Mouse (Mus musculus): ENCODE results near the gene Hmgcs2. TPM values are rescaled to one million over a fixed set of nuclear protein-coding genes. Genes with fewer than 3 reads are reported as not detected.
A peak's percentile ranks its signal among the peaks of the same experiment; 100 is the strongest.

Hmgcs2 gene
- polyA plus RNA-seq, 1 experiment from 2014 or later: 7.2 TPM

- no peak overlapping the region for H3K4me3 ChIP-seq (ENCODE audit: low read depth, low read length)
- WGBS: 93% methylated on average over 4 of the region's 4 CpGs
- no peak for DNase-seq (ENCODE audit: low spot score)
- no peaks in the 10 kb centered on the region for H3K27me3 ChIP-seq (replicated peaks; ENCODE audit: control insufficient read depth, insufficient read depth, low read length)
- H3K27ac ChIP-seq (replicated peaks; ENCODE audit: low read depth, low read length): no peak overlapping the region
- no peak for ATAC-seq (ENCODE audit: low read depth)
- no peaks in the 10 kb centered on the region for H3K36me3 ChIP-seq (ENCODE audit: control insufficient read depth, insufficient read depth, low read length)
- no peak overlapping the region for H3K4me2 ChIP-seq (ENCODE audit: low read depth, low read length)
- no peak overlapping the region for H3K9ac ChIP-seq (ENCODE audit: low read depth, low read length)
- no peaks in the 10 kb centered on the region for H3K9me3 ChIP-seq (ENCODE audit: control insufficient read depth, low read length)
- peaks cover 14% of the 10 kb centered on the region for H3K4me1 ChIP-seq (ENCODE audit: control insufficient read depth, insufficient read depth, low read length)
These were observed 18.8 kb upstream of the Hmgcs2 start for GRCm38 (mm10) chr3:98261415-98261814.

- Histone ChIP-seq H3K9me3 (ENCODE audit: control insufficient read depth, low read length) (no peaks in the 10 kb centered on the region), H3K27me3 (replicated peaks; ENCODE audit: control insufficient read depth, insufficient read depth, low read length) (no peaks in the 10 kb centered on the region), H3K4me2 (ENCODE audit: low read depth, low read length) (no peak overlapping the region), H3K9ac (ENCODE audit: low read depth, low read length) (no peak overlapping the region), H3K27ac (replicated peaks; ENCODE audit: low read depth, low read length) (no peak overlapping the region), H3K36me3 (ENCODE audit: control insufficient read depth, insufficient read depth, low read length) (no peaks in the 10 kb centered on the region), H3K4me1 (ENCODE audit: control insufficient read depth, insufficient read depth, low read length) (peaks cover 18% of the 10 kb centered on the region), H3K4me3 (ENCODE audit: low read depth, low read length) (no peak overlapping the region)
- ATAC-seq (ENCODE audit: low read depth): no peak
- DNase-seq (ENCODE audit: low spot score): no peak
- 92% methylated on average over 2 of the region's 2 CpGs for WGBS
These were observed 18.1 kb upstream of the Hmgcs2 start for GRCm38 (mm10) chr3:98262133-98262532.

GRCm38 (mm10) chr3:98267249-98267651 lies 13.0 kb upstream of the Hmgcs2 start:
- Histone ChIP-seq H3K27me3 (replicated peaks; ENCODE audit: control insufficient read depth, insufficient read depth, low read length) (no peaks in the 10 kb centered on the region), H3K4me1 (ENCODE audit: control insufficient read depth, insufficient read depth, low read length) (peaks cover 12% of the 10 kb centered on the region; the same call in 1 of the 2 replicates), H3K36me3 (ENCODE audit: control insufficient read depth, insufficient read depth, low read length) (no peaks in the 10 kb centered on the region), H3K27ac (replicated peaks; ENCODE audit: low read depth, low read length) (peak overlapping the region; percentile 30), H3K4me3 (ENCODE audit: low read depth, low read length) (no peak overlapping the region), H3K9ac (ENCODE audit: low read depth, low read length) (no peak overlapping the region), H3K4me2 (ENCODE audit: low read depth, low read length) (peak overlapping the region; percentile 10; the same call in 1 of the 2 replicates), H3K9me3 (ENCODE audit: control insufficient read depth, low read length) (no peaks in the 10 kb centered on the region)
- DNase-seq (ENCODE audit: low spot score) (peak; percentile 76), ATAC-seq (ENCODE audit: low read depth) (peak; percentile 79)
- WGBS: 19% methylated on average over 6 of the region's 6 CpGs

- H3K27me3 ChIP-seq (replicated peaks; ENCODE audit: control insufficient read depth, insufficient read depth, low read length): no peaks in the 10 kb centered on the region
- H3K9ac ChIP-seq (ENCODE audit: low read depth, low read length): no peak overlapping the region
- ATAC-seq (ENCODE audit: low read depth) (peak; percentile 76), DNase-seq (ENCODE audit: low spot score) (peak; percentile 48)
- H3K4me3 ChIP-seq (ENCODE audit: low read depth, low read length): no peak overlapping the region
- H3K27ac ChIP-seq (replicated peaks; ENCODE audit: low read depth, low read length): 0 out of 2 replicates have a peak overlapping the region, but pooled peaks have one; percentile 45
- H3K9me3 ChIP-seq (ENCODE audit: control insufficient read depth, low read length): no peaks in the 10 kb centered on the region
- H3K4me1 ChIP-seq (ENCODE audit: control insufficient read depth, insufficient read depth, low read length): no peaks in the 10 kb centered on the region; the same call in 1 of the 2 replicates
- 54% methylated on average over 11 of the region's 11 CpGs for WGBS
- no peak overlapping the region for H3K4me2 ChIP-seq (ENCODE audit: low read depth, low read length)
- no peaks in the 10 kb centered on the region for H3K36me3 ChIP-seq (ENCODE audit: control insufficient read depth, insufficient read depth, low read length)
These were observed 6.4 kb upstream of the Hmgcs2 start for GRCm38 (mm10) chr3:98273623-98274398.

- Histone ChIP-seq H3K9ac (ENCODE audit: low read depth, low read length) (no peak overlapping the region), H3K27me3 (replicated peaks; ENCODE audit: control insufficient read depth, insufficient read depth, low read length) (no peaks in the 10 kb centered on the region), H3K36me3 (ENCODE audit: control insufficient read depth, insufficient read depth, low read length) (no peaks in the 10 kb centered on the region), H3K4me1 (ENCODE audit: control insufficient read depth, insufficient read depth, low read length) (peaks cover 6% of the 10 kb centered on the region; the same call in 1 of the 2 replicates), H3K27ac (replicated peaks; ENCODE audit: low read depth, low read length) (no peak overlapping the region), H3K9me3 (ENCODE audit: control insufficient read depth, low read length) (no peaks in the 10 kb centered on the region), H3K4me2 (ENCODE audit: low read depth, low read length) (no peak overlapping the region), H3K4me3 (ENCODE audit: low read depth, low read length) (no peak overlapping the region)
- WGBS: 74% methylated on average over 4 of the region's 4 CpGs
- ATAC-seq (ENCODE audit: low read depth) (no peak), DNase-seq (ENCODE audit: low spot score) (no peak)
These were observed 553 bp upstream of the Hmgcs2 start for GRCm38 (mm10) chr3:98279682-98280081.

DNA sequence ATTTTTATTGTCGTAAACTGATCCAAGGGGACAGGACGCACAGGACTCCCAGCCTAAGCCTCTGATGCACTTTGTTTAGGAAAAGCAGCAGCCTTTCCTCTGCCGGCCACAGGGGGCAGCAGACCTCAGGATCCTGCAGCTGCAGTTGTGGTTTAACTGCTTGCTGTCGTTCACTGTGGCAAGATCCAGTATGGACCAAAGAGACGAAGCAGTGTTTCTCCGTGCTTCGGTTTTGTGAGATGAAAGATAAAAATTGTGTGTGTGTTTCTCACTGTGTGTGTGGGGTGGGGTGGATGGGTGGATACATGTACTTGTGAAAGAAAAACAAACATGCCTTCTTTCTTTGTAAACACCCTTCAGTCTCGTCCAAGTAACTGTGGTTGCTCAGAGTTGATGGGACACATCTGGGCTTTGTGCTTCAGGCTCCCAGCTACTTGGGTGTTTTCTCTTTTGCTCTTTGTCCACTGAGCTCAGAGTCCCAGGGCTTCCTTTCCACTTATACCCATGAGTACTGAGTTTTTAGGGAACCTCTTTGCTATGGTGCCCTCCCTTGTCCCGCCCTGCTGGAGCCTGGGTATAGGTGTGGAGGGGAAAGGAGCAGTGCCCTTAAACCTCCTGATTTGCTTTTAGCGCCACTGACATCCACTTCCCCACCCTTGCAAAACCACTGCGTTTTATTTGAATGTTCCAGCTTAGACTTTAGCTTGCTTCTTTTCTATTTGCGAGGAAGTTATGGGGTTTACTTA lies 871 bp downstream of the Hmgcs2 start:
- peak; percentile 75; the same call in 1 of the 2 replicates for ATAC-seq (ENCODE audit: low read depth)
- H3K27ac ChIP-seq (replicated peaks; ENCODE audit: low read depth, low read length): no peak overlapping the region
- no peaks in the 10 kb centered on the region for H3K36me3 ChIP-seq (ENCODE audit: control insufficient read depth, insufficient read depth, low read length)
- H3K9ac ChIP-seq (ENCODE audit: low read depth, low read length): no peak overlapping the region
- H3K9me3 ChIP-seq (ENCODE audit: control insufficient read depth, low read length): no peaks in the 10 kb centered on the region
- no peaks in the 10 kb centered on the region for H3K27me3 ChIP-seq (replicated peaks; ENCODE audit: control insufficient read depth, insufficient read depth, low read length)
- no peak overlapping the region for H3K4me3 ChIP-seq (ENCODE audit: low read depth, low read length)
- DNase-seq (ENCODE audit: low spot score): peak; percentile 79
- H3K4me2 ChIP-seq (ENCODE audit: low read depth, low read length): peak overlapping the region; percentile 30; the same call in 1 of the 2 replicates
- H3K4me1 ChIP-seq (ENCODE audit: control insufficient read depth, insufficient read depth, low read length): peaks cover 6% of the 10 kb centered on the region; the same call in 1 of the 2 replicates
- WGBS: 32% methylated on average over 12 of the region's 12 CpGs

GRCm38 (mm10) chr3:98282422-98282821 lies 2.2 kb downstream of the Hmgcs2 start:
- Histone ChIP-seq H3K4me1 (ENCODE audit: control insufficient read depth, insufficient read depth, low read length) (peaks cover 6% of the 10 kb centered on the region; the same call in 1 of the 2 replicates), H3K27me3 (replicated peaks; ENCODE audit: control insufficient read depth, insufficient read depth, low read length) (no peaks in the 10 kb centered on the region), H3K4me3 (ENCODE audit: low read depth, low read length) (no peak overlapping the region), H3K36me3 (ENCODE audit: control insufficient read depth, insufficient read depth, low read length) (no peaks in the 10 kb centered on the region), H3K27ac (replicated peaks; ENCODE audit: low read depth, low read length) (no peak overlapping the region), H3K9me3 (ENCODE audit: control insufficient read depth, low read length) (0 out of 2 replicates have a peak, but pooled peaks cover 3% of the 10 kb centered on the region), H3K4me2 (ENCODE audit: low read depth, low read length) (no peak overlapping the region), H3K9ac (ENCODE audit: low read depth, low read length) (no peak overlapping the region)
- DNase-seq (ENCODE audit: low spot score) (no peak), ATAC-seq (ENCODE audit: low read depth) (no peak)
- WGBS: 87% methylated on average over 8 of the region's 8 CpGs

GRCm38 (mm10) chr3:98283205-98283604 lies 3.0 kb downstream of the Hmgcs2 start:
- Histone ChIP-seq H3K4me2 (ENCODE audit: low read depth, low read length) (no peak overlapping the region), H3K9me3 (ENCODE audit: control insufficient read depth, low read length) (0 out of 2 replicates have a peak, but pooled peaks cover 3% of the 10 kb centered on the region), H3K9ac (ENCODE audit: low read depth, low read length) (no peak overlapping the region), H3K27ac (replicated peaks; ENCODE audit: low read depth, low read length) (no peak overlapping the region), H3K27me3 (replicated peaks; ENCODE audit: control insufficient read depth, insufficient read depth, low read length) (no peaks in the 10 kb centered on the region), H3K4me1 (ENCODE audit: control insufficient read depth, insufficient read depth, low read length) (peaks cover 6% of the 10 kb centered on the region; the same call in 1 of the 2 replicates), H3K4me3 (ENCODE audit: low read depth, low read length) (no peak overlapping the region), H3K36me3 (ENCODE audit: control insufficient read depth, insufficient read depth, low read length) (no peaks in the 10 kb centered on the region)
- 90% methylated on average over 5 of the region's 5 CpGs for WGBS
- no peak for DNase-seq (ENCODE audit: low spot score)
- ATAC-seq (ENCODE audit: low read depth): no peak
